Mouse (Mus musculus): ENCODE data around the gene Gsdma2.

DNA sequence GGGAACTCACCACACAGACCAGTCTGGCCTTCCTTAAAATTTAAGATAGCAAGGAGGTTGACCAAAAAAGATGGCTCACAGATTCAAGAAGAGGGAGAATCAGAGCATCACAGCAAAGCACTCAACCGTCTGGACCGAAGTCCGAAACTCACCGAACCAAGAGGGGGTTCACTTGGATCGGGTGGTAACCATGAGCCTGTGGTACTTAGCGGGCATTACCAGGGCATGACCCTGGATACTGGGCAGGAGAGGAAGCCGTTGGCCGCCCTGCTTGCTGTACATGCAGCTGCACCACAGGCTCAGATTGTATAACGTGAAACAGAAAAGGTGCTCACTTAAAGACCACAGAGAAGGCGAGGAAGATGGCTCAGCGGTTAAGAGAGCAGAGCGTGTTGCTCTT, 50.7 kb downstream of the Gsdma2 start:
- TF ChIP-seq POLR2A (IDR thresholded peaks at IDR 0.05; ENCODE audit: insufficient read depth, low read depth, low read length): no peak
- no peak for TF ChIP-seq CTCF (IDR thresholded peaks at IDR 0.05; ENCODE audit: insufficient read depth, low read depth, low read length)

Measured in olfactory bulb, adult 2 months (tissue).